Mouse (Mus musculus): ENCODE measurements at regions not wholly inside any gene's neighbourhood (a gene's known extent, or its start where the extent isn't known, plus 50 kb on each side); places are given as distances from the start of the nearest gene placed in this dataset.

- no peak for DNase-seq
Measured at GRCm38 (mm10) chr17:81941317-81941716, 203.1 kb upstream of the Slc8a1 start.

- peak; percentile 3 to 4 for DNase-seq
Measured at GRCm38 (mm10) chr17:81930736-81931135, 192.6 kb upstream of the Slc8a1 start.

- no peak for DNase-seq
Measured at GRCm38 (mm10) chr17:81906481-81907012, 168.4 kb upstream of the Slc8a1 start.

DNA sequence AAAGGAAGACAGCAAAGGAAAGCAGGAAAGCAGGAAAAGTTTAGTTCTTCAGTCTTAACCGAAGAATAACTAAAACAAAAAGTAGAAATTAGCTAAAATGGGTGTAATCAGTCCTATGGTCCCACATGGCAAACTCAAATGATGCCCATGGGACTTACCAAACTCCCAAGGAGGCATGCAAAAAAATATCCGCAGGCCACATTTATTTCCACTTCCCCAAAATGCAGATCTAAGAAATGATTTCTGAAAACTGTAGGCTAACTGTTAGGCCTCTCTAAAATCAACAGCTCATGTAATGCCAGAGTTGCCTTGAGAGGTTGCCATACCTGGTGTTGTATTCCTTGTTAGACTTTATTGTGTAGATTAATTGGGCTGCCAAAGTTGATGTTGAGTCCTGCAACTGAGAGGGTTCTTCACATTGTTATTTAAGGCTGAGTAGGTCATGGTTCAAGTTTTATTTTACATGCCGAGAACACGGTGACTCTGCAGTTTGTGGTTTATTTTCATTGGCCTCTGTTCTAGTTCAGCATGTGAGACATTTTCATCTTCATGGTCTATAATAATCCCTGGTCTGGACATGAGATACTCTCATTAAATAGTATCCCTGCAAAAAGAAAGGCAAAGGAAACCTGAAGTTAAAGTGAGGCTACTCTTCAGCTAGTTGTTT, 164.0 kb upstream of the Slc8a1 start:
- DNase-seq: no peak

DNA sequence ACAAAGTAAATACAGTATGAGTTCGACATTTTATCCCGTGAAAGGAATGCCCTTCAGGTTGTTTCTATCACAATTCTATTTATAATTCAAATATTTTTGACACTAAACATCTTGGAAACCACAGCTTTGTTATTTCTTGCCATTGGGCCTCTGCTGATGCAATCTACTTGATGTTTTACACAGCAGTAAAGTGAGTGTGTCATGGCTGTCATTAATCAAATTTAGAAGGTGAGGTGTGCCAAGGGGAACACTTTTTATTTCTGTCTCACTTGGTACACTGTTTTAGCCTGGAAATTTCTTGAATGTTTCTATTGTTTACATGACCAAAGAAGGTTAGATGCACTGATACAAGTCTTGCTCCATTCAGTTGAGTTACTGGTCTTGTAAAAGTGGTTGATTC, 160.8 kb upstream of the Slc8a1 start:
- no peak for DNase-seq

DNA sequence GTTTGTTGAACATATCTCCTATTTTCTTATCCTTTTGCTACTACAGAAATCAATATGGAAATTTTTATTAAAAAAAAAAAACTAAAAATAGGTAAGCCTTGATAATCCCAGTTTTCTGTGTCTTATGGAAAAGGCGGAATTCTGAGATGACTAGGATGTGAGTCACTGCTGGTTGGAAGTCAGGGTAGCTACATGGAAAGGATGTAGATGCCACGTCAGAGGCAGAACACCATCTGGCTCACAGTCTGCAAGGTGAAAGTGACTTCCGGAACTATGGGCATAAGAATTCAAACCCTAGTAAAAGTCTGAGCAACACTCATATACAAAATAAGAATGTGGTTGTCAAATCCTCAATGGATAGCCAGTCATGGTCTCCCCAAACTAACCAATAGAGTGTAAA, 140.0 kb upstream of the Slc8a1 start:
- DNase-seq: no peak

DNA sequence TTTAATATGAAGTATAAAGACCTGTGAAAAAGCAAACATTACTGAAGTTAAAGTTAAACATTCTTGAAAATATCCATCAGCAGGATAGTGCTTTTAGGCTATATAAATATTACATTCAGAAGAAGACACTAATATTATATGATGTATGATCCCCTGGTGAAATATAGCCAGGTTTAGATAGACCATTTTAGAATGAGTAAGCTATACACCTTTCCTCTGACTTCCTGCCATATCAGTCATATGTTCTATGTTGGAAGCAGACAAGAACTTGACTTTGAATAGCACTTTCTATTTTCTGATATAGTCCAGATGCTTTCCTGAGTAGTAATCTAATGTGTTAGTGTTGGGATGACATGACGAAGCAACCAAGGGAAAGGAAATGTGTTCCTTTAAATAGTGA, 128.5 kb upstream of the Slc8a1 start:
- no peak for DNase-seq

GRCm38 (mm10) chr17:81849298-81849967, 111.3 kb upstream of the Slc8a1 start:
- no peak for DNase-seq

GRCm38 (mm10) chr17:81843793-81844192, 105.6 kb upstream of the Slc8a1 start:
- no peak for DNase-seq

GRCm38 (mm10) chr17:81797827-81798376, 59.7 kb upstream of the Slc8a1 start:
- no peak for DNase-seq

DNA sequence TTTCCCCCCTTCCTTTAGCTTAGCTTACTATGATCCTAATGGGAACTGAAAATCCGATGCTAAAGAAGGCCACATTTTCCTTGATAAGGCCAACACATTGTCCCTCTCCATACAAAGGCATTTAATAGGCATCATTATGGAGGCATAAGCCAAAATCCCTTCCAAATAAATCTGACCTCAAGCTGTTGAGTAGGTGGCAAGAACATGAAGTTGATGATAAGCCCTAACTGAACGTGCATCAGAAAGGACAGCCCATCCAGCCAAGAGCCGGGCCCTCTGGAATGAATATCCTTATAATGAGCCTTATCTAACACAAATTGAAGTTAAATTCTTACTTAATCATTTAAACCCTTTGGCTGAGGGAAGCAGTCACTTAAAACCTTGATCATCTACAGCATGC, 50.6 kb upstream of the Slc8a1 start:
- no peak for DNase-seq

All from B cell, adult 2 months (primary cell).